Mouse (Mus musculus) G1E (cell line): ENCODE results near the gene Mad1l1. TPM values are rescaled to one million over a fixed set of nuclear protein-coding genes. Genes with fewer than 3 reads are reported as not detected.
A peak's percentile ranks its signal among the peaks of the same experiment; 100 is the strongest.

Experiments used
- ATAC-seq: 2 replicates; pipeline ENCODE4 v1.8.0; 2016; ENCODE audit warnings: mild to moderate bottlenecking; ENCODE audit not compliant: insufficient number of reproducible peaks, poor library complexity, low FRiP score, severe bottlenecking; ENCODE audit errors: extremely low read depth
- DNase-seq: peaks from one replicate; pipeline ENCODE4 v3.0.0; 2012; ENCODE audit warnings: low spot score
- H3K27me3 ChIP-seq: 2 replicates; pipeline ENCODE4 v1.6.1; 2012; ENCODE audit warnings: mild to moderate bottlenecking, low read length, inconsistent platforms; ENCODE audit not compliant: insufficient read depth
- H3K36me3 ChIP-seq: replicated peaks from 2 replicates; pipeline ENCODE3; 2012; ENCODE audit warnings: mild to moderate bottlenecking, inconsistent platforms
- H3K4me1 ChIP-seq: 2 replicates; pipeline ENCODE4 v1.6.1; 2012; ENCODE audit warnings: low read depth, low read length, inconsistent platforms, mixed read lengths; ENCODE audit not compliant: insufficient read depth
- H3K4me3 ChIP-seq: 2 replicates; pipeline ENCODE4 v1.5.1; 2012; ENCODE audit warnings: low read depth, mild to moderate bottlenecking, inconsistent platforms, low read length, moderate library complexity, mixed read lengths
- H3K9me3 ChIP-seq: replicated peaks from 2 replicates; pipeline ENCODE4 v1.6.1; 2012; ENCODE audit warnings: inconsistent platforms
- CTCF ChIP-seq: IDR thresholded peaks from 2 replicates; pipeline ENCODE4 v1.5.1; 2012; ENCODE audit warnings: low read depth, low read length, inconsistent platforms, mixed read lengths
- GATA1 ChIP-seq: IDR thresholded peaks from 2 replicates; pipeline ENCODE4 v1.6.1; 2012; ENCODE audit warnings: borderline replicate concordance, low read length, inconsistent platforms, mixed read lengths
- GATA2 ChIP-seq: IDR thresholded peaks from 2 replicates; pipeline ENCODE4 v1.6.1; 2012; ENCODE audit warnings: low read depth, low read length, inconsistent platforms, borderline replicate concordance
- POLR2AphosphoS5 ChIP-seq: IDR thresholded peaks from 2 replicates; pipeline ENCODE4 v1.6.1; 2012; ENCODE audit warnings: low read depth, low read length, inconsistent platforms; ENCODE audit not compliant: insufficient replicate concordance
- TAL1 ChIP-seq: conservative IDR thresholded peaks from 2 replicates; pipeline ENCODE4 v1.6.1; 2012; ENCODE audit warnings: low read depth, low read length, inconsistent platforms, mixed read lengths
- polyA plus RNA-seq: library from polyadenylated mRNA; stranded (reverse); fragments of >175 nt; gene quantifications from 2 replicates; pipeline ENCODE4 v1.2.3, GENCODE M21; 2012
- total RNA-seq, 2 experiments: library from RNA; stranded (forward) in 1 of 2; stranded (reverse) in 1 of 2; fragments of 200-1000 nt in 1 of 2; fragments of >200 nt in 1 of 2; fragmentation: Nextera tagmentation in 1 of 2; gene quantifications; 2 replicates each; pipeline ENCODE4 v1.2.3; 2014 to 2017

The Mad1l1 gene
- total and polyA plus RNA-seq, 3 experiments: 28.0 to 45.9 (median 28.9) TPM

DNA sequence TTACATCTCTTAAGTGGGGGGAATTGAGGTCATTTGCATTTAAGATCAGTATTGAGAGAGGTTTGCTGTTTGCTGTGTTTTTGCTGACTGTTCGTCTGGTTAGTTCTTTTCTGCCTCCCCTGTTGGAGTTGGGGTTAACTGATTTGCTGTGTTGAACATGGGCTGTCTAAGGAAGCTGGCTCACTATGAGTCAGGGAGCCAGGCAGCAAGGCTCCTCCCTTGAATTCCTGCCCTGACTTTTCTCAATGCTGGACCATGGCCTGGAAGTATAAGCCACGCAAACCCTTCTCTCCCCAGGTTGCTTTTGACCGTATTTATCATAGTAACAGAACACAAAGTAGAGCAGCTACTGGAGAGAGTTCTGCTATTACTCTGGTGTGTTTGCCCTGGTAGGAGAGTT, 329.8 kb downstream of the Mad1l1 start:
- DNase-seq: no peak
- TF ChIP-seq POLR2AphosphoS5: no peak
- no peak for TF ChIP-seq TAL1
- TF ChIP-seq CTCF: no peak
- no peak for TF ChIP-seq GATA2
- no peak for TF ChIP-seq GATA1
- Histone ChIP-seq H3K36me3 (no peaks in the 10 kb centered on the region), H3K27me3 (peaks cover 5% of the 10 kb centered on the region; the same call in 1 of the 2 replicates), H3K4me3 (no peak overlapping the region), H3K9me3 (no peaks in the 10 kb centered on the region), H3K4me1 (no peaks in the 10 kb centered on the region)
- ATAC-seq: no peak

DNA sequence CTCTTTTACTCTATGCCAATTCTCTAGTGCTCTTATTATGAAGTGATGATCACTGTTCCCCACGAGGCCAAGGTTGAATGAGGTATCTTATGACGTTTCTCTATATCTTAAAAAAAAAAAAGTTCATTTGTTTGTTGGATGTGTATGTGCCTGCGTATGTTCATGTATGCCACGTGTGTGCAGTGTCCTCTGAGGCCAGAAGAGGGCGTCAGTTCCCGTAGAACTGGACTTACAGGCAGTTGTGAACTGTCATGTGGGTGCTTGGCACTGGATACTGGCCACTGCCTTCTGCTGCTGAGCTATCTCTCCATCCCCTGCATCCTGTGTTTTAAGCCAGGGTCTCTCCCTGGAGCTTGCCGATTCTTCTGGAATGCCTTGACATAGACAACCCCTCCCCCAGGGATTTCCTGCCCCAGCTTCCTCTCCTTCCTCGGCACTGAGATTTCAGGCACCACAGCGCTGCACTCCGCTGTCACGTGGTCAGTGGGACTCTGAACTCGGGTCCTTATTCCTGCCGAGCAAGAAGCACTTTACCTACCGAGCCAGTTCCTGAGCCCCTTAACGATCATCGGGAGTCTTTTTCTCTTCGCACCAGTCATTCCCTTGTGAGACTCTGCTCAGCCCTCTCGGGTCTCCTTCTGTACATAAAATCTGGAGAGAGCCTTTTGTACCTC, 336.1 kb downstream of the Mad1l1 start:
- H3K36me3 ChIP-seq: no peaks in the 10 kb centered on the region
- DNase-seq: no peak
- TF ChIP-seq POLR2AphosphoS5 (no peak), CTCF (no peak), TAL1 (no peak), GATA2 (no peak), GATA1 (no peak)
- no peak overlapping the region for H3K4me3 ChIP-seq
- H3K4me1 ChIP-seq: no peaks in the 10 kb centered on the region
- no peaks in the 10 kb centered on the region for H3K9me3 ChIP-seq
- peaks cover 8% of the 10 kb centered on the region; the same call in 1 of the 2 replicates for H3K27me3 ChIP-seq
- ATAC-seq: no peak

DNA sequence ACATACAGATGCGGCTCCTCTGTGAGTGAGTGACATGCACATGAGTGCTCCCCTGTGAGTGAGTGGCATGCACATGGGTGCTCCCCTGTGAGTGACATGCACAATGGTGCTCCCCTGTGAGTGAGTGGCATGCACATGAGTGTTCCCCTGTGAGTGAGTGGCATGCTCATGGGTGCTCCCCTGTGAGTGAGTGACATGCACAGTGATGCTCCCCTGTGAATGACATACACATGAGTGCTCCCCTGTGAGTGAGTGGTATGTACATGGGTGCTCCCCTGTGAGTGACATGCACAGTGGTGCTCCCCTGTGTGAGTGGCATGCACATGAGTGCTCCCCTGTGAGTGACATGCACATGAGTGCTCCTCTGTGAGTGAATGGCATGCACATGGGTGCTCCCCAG, 339.4 kb downstream of the Mad1l1 start:
- Histone ChIP-seq H3K36me3 (no peaks in the 10 kb centered on the region), H3K9me3 (no peaks in the 10 kb centered on the region), H3K4me3 (no peak overlapping the region; the same call in 1 of the 2 replicates), H3K4me1 (no peaks in the 10 kb centered on the region), H3K27me3 (0 out of 2 replicates have a peak, but pooled peaks cover 4% of the 10 kb centered on the region)
- DNase-seq: no peak
- TF ChIP-seq GATA2 (no peak), CTCF (no peak), TAL1 (no peak)
- no peak for ATAC-seq

DNA sequence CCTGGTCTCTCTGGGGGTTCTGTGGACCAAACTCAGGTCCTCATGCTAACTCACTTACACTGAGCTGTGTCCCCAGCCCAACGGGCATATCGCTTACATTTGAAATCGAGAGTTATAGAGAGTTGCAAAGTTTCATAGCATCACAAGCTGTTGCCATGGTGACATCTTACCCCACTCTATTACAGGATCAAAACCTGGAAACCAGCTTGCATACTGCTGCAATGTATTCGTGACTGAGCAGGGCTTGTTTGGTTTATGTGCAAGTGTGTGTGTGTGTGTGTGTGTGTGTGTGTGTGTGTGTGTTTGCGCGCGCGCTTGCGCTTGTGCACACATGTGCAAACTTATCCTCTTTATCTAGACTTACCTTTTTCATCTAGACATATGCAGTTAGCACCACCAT, 342.0 kb downstream of the Mad1l1 start:
- DNase-seq (no peak), ATAC-seq (no peak)
- TF ChIP-seq POLR2AphosphoS5 (no peak), TAL1 (no peak), GATA1 (no peak), CTCF (no peak), GATA2 (no peak)
- H3K9me3 ChIP-seq: no peaks in the 10 kb centered on the region
- no peaks in the 10 kb centered on the region for H3K36me3 ChIP-seq
- H3K4me1 ChIP-seq: no peaks in the 10 kb centered on the region
- H3K4me3 ChIP-seq: no peak overlapping the region
- H3K27me3 ChIP-seq: no peaks in the 10 kb centered on the region

GRCm38 (mm10) chr5:139978525-139979276, 342.7 kb downstream of the Mad1l1 start:
- Histone ChIP-seq H3K4me1 (no peaks in the 10 kb centered on the region), H3K9me3 (no peaks in the 10 kb centered on the region), H3K36me3 (no peaks in the 10 kb centered on the region), H3K27me3 (no peaks in the 10 kb centered on the region), H3K4me3 (no peak overlapping the region)
- DNase-seq (peak; percentile 32), ATAC-seq (no peak)
- TF ChIP-seq POLR2AphosphoS5 (no peak), GATA2 (no peak), GATA1 (no peak), TAL1 (no peak), CTCF (no peak)

DNA sequence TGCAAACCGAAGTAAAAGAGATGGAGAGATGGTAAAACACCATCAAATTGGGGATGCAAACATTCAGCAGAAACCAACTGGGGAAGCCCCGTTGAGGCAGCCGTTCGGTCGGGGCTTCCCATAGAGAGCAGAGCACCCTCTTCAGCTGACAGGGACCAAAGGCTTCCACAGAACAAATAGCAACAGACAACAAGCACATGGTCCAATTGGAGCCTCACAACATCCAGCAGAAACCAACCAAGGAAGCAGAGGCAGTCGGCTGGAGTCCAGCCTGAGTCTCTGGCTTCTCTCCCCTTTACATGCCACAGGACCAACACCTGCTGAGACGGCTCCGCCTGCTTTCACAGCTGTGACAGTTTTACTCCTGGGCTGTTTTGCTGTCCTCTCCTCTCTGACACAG, 343.9 kb downstream of the Mad1l1 start:
- no peaks in the 10 kb centered on the region for H3K4me1 ChIP-seq
- no peaks in the 10 kb centered on the region; the same call in 1 of the 2 replicates for H3K27me3 ChIP-seq
- ATAC-seq: no peak
- H3K36me3 ChIP-seq: no peaks in the 10 kb centered on the region
- TF ChIP-seq CTCF (no peak), POLR2AphosphoS5 (no peak), GATA2 (no peak), GATA1 (no peak), TAL1 (no peak)
- H3K4me3 ChIP-seq: no peak overlapping the region
- H3K9me3 ChIP-seq: no peaks in the 10 kb centered on the region
- DNase-seq: no peak
